Mouse (Mus musculus): ENCODE measurements around the gene Wnt7a.

GRCm38 (mm10) chr6:91445316-91445715 lies 34.2 kb upstream of the Wnt7a start:
- TF ChIP-seq CEBPB (IDR thresholded peaks at IDR 0.05; ENCODE audit: low read depth) (no peak), MAX (IDR thresholded peaks at IDR 0.05) (no peak), CTCF (IDR thresholded peaks at IDR 0.05; ENCODE audit: control insufficient read depth, insufficient read depth, insufficient read length) (no peak)

All from C2C12 (cell line).